Mouse (Mus musculus) cortical plate, adult 2 months (tissue): ENCODE data around the gene Fat4. TPM values are rescaled to one million over a fixed set of nuclear protein-coding genes. Genes with fewer than 3 reads are reported as not detected.

Source experiments
- H3K27ac ChIP-seq: fragments of 200-500 bp; 2 replicates; pipeline ENCODE4 v1.5.1; 2012; ENCODE audit warnings: low read length, control low read depth, inconsistent platforms; ENCODE audit not compliant: insufficient read depth
- H3K4me1 ChIP-seq: fragments of 200-500 bp; 2 replicates; pipeline ENCODE4 v1.6.1; 2011; ENCODE audit warnings: low read length; ENCODE audit not compliant: control insufficient read depth, insufficient read depth
- H3K4me3 ChIP-seq: fragments of 200-500 bp; 2 replicates; pipeline ENCODE4 v1.5.1; 2011; ENCODE audit warnings: mild to moderate bottlenecking, low read length, control low read depth; ENCODE audit not compliant: insufficient read depth
- CTCF ChIP-seq: fragments of 200-500 bp; IDR thresholded peaks from 2 replicates; pipeline ENCODE4 v1.5.1; 2011; ENCODE audit warnings: mild to moderate bottlenecking, control low read depth, low read length; ENCODE audit not compliant: insufficient read depth; ENCODE audit errors: extremely low read depth
- POLR2A ChIP-seq: fragments of 200-500 bp; IDR thresholded peaks from 2 replicates; pipeline ENCODE4 v1.6.1; 2011; ENCODE audit warnings: mild to moderate bottlenecking, low read length, control low read depth; ENCODE audit not compliant: insufficient read depth; ENCODE audit errors: extremely low read depth
- polyA plus RNA-seq: library from polyadenylated mRNA; depleted of rRNA; stranded (reverse); fragments of >200 nt; gene quantifications from 2 replicates; pipeline ENCODE4 v1.2.3, GENCODE M21; 2012

The Fat4 gene
- polyA plus RNA-seq, 1 experiment, result 2.5 TPM

DNA sequence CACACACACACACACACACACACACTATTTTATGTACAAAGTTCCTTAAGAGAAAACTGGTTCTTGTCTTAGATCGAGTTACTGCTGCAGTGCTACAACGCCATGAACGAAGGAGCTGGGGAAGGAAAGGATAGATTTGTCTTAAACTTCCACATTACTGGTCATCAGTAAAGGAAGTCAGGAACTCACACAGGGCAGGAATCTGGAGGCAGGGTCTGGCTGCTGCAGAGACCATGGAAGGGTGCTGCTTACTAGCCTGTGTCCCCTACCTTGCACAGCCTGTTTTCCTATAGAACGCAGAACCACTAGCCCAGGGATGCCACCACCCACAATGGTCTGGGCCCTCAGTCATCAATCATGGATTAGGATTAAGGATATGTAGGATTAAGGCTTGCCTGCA, 10.0 kb upstream of the Fat4 start:
- TF ChIP-seq CTCF (no peak), POLR2A (no peak)
- Histone ChIP-seq H3K4me1 (no peaks in the 10 kb centered on the region), H3K4me3 (no peak overlapping the region), H3K27ac (no peak overlapping the region)

DNA sequence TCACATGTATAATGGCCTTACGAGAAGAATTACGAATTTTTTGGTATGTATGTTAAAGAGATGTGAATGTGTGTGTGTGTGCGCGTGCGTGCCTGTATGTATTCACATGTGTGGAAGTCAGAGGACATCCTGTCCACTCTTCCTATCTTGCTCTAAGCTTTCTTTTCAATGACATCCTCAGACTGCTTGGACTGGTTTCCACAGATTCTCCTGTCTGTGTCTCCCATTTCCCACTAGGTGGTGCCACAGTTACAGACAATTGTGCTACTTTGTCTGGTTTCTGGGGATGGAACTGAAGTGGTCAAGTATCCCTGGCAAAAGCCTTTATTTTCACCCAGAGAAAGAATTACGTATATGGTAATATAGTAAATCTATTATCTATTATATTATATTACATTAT, 4.0 kb upstream of the Fat4 start:
- no peak overlapping the region for H3K27ac ChIP-seq
- TF ChIP-seq CTCF, result peak; percentile 87
- no peak for TF ChIP-seq POLR2A
- H3K4me3 ChIP-seq, result no peak overlapping the region
- H3K4me1 ChIP-seq, result no peaks in the 10 kb centered on the region

DNA sequence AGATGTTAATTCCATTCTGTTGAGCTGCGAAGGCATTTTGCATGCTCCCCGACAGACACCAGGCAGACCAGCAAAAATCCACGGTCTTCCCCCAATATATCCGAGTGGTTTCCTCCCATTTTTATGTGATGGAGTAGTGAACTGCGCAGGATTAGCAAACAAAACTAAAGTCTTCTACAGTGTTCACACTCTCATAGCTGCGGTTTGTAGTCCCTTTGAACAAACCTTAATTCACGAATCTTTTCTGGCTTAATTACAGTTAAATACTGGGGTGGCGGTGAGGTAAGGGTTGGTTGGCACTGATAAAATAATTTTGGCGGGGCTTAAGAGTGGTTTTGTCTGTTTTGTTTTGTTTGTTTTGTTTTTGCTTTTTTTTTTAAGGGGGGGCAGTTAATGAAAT, 3.1 kb upstream of the Fat4 start:
- Histone ChIP-seq H3K27ac (no peak overlapping the region), H3K4me1 (no peaks in the 10 kb centered on the region), H3K4me3 (no peak overlapping the region)
- TF ChIP-seq CTCF, result no peak
- no peak for TF ChIP-seq POLR2A

DNA sequence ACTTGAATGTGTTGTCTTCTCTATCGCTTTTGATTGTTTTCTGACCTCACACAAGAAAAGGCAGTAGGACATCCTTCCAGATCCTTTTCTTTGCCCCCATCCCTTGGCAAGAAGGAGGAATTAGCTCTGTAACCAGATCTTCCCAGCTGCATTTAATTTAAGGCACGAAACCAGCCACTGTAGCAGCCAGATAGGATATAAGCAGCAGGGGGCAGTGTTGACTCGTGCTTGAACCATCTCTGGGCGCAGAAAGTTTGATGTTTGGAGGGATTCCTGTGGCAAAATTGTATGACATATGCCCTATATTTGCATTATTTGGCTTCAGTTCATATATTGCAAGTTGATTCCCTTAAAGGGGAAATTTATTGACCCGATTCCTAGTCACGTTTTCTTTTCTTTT, 2.5 kb upstream of the Fat4 start:
- Histone ChIP-seq H3K4me1 (no peaks in the 10 kb centered on the region), H3K4me3 (peak overlapping the region; percentile 68; the same call in 1 of the 2 replicates), H3K27ac (no peak overlapping the region)
- TF ChIP-seq CTCF (peak; percentile 91), POLR2A (no peak)

DNA sequence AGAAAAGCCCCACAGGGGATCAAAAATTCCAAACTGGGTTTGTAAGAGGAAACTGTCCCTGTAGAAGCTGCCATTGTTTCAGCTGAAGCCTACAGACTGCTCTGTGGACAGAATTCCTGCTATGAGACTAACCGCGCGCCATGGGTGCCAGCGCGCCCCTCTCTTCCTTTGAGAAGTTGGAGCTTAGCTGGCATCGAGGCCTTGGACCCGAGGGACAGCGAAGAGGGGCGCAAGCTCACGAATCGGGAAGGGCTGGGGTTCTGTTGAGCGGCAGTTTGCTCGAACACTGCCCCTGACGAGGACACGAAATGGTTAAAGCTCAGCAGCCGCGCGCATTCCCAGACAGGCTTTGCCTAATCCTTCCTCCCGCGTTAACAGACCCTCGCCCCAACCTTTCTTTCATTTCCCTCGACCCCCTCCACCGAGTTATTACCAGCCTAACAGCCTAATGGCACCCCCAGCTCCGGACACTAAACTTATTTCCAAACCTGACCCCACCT, 1.8 kb upstream of the Fat4 start:
- no peak for TF ChIP-seq CTCF
- TF ChIP-seq POLR2A, result no peak
- Histone ChIP-seq H3K4me3 (peak overlapping the region; percentile 68), H3K27ac (peak overlapping the region; percentile 51), H3K4me1 (no peaks in the 10 kb centered on the region)

DNA sequence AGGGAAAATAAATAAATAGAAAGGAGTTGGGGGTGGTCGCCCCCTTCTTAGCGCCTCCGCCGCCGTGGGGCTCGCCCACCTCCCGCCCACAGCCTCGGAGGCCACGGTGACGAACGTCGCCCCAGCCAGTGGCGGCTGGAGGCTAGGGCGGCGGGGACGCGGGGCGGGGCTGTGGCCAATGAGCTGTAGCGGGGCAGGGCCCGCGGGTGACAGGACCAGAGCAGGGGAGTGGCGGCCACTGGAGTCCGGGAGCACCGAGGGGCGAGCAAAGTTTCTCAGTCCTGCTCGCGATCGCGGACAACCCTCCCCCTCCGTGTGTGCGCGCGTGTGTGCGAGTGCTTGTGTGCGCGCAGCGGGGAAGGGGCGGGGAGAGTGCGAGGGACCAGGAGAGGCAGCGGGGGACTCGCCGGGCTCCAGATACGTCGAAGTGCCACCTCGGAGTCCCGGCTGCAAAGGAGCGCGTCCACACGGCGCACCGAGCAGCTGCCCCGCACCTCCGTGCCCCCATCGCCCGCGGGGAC, 1.2 kb upstream of the Fat4 start:
- Histone ChIP-seq H3K4me1 (no peaks in the 10 kb centered on the region), H3K4me3 (peak overlapping the region; percentile 68), H3K27ac (peak overlapping the region; percentile 51)
- TF ChIP-seq CTCF (no peak), POLR2A (no peak; the same call in 1 of the 2 replicates)

DNA sequence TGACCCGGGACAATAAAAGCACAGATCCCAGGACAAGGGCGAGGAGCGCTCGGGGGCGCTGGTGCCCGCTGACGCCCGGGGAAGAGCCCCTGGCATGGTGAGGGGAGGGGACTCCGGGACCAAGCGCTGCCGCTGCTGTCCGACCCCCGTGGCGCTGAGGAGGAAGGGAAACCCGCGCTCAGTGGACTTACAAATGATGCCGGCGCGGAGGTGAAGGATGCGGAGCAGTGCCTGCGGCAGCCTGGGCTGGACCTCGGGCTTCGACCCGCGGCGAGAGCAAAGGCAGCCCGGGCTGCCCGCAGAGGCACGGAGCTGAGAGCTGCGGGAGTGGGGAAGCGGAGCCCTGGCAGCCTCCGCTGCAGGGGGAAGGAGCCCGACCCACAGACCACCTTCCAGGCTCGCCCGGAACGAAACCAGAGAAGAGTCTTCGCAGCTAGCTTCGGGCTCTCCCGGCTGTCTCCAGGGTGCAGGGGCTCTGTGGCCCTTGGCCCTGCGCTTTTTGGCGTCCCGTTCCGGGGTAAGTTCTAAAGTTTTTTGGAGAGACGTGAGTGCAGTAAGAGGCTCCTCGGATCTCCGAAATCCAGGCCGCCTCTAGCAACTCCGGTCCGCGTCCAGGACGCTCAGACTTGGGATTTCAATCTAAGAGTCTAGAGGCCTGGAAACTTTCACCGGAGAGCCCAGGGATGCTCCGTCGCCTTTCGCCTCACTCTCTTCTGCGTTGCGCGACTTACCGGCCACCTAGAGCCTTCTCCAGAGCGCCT, 499 bp upstream of the Fat4 start:
- peak overlapping the region; percentile 22; the same call in 1 of the 2 replicates for H3K27ac ChIP-seq
- TF ChIP-seq POLR2A (no peak), CTCF (no peak)
- peak overlapping the region; percentile 68 for H3K4me3 ChIP-seq
- H3K4me1 ChIP-seq, result no peaks in the 10 kb centered on the region

DNA sequence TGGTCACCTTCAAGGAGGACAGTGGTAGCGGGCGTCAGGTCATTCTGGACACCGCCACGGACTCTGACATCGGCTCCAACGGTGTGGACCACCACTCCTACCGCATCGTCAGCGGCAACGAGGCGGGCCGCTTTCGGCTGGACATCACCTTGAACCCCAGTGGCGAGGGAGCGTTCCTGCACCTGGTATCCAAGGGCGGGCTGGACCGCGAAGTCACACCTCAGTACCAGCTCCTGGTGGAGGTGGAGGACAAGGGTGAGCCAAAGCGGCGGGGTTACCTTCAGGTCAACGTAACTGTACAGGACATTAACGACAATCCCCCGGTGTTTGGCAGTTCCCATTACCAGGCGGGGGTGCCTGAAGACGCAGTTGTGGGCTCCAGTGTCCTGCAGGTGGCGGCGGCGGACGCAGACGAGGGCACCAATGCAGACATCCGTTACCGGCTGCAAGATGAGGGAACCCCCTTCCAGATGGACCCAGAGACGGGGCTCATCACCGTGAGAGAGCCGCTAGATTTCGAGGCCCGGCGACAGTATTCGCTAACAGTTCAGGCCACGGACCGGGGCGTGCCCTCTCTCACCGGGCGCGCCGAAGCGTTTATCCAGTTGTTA, 746 bp downstream of the Fat4 start:
- peak overlapping the region; percentile 68 for H3K4me3 ChIP-seq
- H3K27ac ChIP-seq, result no peak overlapping the region
- TF ChIP-seq POLR2A (no peak), CTCF (peak; percentile 20; the same call in 1 of the 2 replicates)
- H3K4me1 ChIP-seq, result no peaks in the 10 kb centered on the region

DNA sequence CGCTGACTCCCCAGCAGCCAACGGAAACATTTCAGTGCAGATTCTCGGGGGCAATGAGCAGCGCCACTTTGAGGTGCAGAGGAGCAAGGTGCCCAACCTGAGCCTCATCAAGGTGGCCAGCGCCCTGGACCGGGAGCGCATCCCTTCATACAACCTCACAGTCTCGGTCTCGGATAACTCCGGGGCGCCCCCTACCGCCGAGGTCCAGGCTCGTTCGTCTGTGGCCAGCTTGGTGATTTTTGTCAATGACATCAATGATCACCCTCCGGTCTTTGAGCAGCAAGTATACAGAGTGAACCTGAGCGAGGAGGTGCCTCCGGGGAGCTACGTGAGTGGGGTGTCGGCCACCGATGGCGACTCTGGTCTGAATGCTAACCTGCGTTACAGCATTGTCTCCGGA, 1.4 kb downstream of the Fat4 start:
- Histone ChIP-seq H3K27ac (no peak overlapping the region), H3K4me1 (peaks cover 2% of the 10 kb centered on the region; the same call in 1 of the 2 replicates), H3K4me3 (peak overlapping the region; percentile 68)
- TF ChIP-seq POLR2A (no peak), CTCF (peak; percentile 49; the same call in 1 of the 2 replicates)
